Mouse (Mus musculus) stomach, postnatal 0 days (tissue): Measurements from ENCODE around the gene Phex.

Experiments used
- CTCF ChIP-seq: IDR thresholded peaks from 2 replicates; pipeline ENCODE4 v1.5.1; 2016; ENCODE audit warnings: antibody characterized with exemption, low read depth, mild to moderate bottlenecking, moderate library complexity
- EP300 ChIP-seq: optimal IDR thresholded peaks from 2 replicates; pipeline ENCODE3; 2016; ENCODE audit warnings: antibody characterized with exemption

DNA sequence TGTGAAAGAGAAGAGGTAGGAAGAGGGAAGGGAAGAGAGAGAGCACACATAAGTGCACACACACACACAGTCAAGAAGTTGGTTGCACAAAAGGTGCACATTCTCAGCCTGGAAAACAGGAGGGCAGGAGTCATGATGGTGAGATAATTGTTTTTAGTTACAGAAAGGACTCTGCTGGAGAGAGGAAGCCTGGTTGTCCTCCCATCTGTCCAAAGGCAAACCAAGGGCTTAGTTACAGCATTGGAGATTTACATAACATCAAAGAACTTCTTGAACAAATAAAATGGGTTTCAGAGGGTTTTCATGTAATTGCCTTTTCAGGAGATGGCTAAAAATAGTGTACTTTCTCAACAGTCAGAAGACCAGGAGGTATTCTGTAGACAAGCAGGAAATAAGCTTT lies 270.4 kb downstream of the Phex start:
- no peak for TF ChIP-seq CTCF
- TF ChIP-seq EP300, result no peak
